Mouse (Mus musculus) CD4-positive naive resting alpha-beta T cell, adult 76 days (primary cell): Measurements from ENCODE around the gene Hps4. TPM values are rescaled to one million over a fixed set of nuclear protein-coding genes. Genes with fewer than 3 reads are reported as not detected.

Source experiments
- total RNA-seq: library from RNA; stranded (reverse); gene quantifications from one replicate; pipeline ENCODE4 v1.2.4, GENCODE M21; 2023

The Hps4 gene
- total RNA-seq, result 22.2 TPM

GRCm38 (mm10) chr5:112342463-112343204 lies at the start of gene Hps4, which contains the start of gene Srrd:
Gene Hps4, plus strand, starts transcription at chr5:112343083.
Gene Srrd, minus strand, starts transcription at chr5:112343040.

GRCm38 (mm10) chr5:112325546-112326445 lies 17.1 kb upstream of the Hps4 start, which contains the start of gene Tfip11:
Gene Tfip11, plus strand, starts transcription at chr5:112326358.

GRCm38 (mm10) chr5:112355910-112356309 lies 13.0 kb downstream of the Hps4 start, which contains the start of gene Gm6583:
Gene Gm6583, minus strand, starts transcription at chr5:112356033.

GRCm38 (mm10) chr5:112394779-112395443 lies 52.0 kb downstream of the Hps4 start, which contains the start of gene Asphd2:
Gene Asphd2, minus strand, starts transcription at chr5:112394866.

Other genes starting within 250 kb of the Hps4 start
- gene Cryba4, start 90.6 kb upstream of the Hps4 start, total RNA-seq, result not detected
- not detected for gene Crybb1, start 87.3 kb upstream of the Hps4 start, total RNA-seq
- gene Tpst2, start 66.4 kb upstream of the Hps4 start, total RNA-seq, result 86.5 TPM
- gene Tfip11, start 16.7 kb upstream of the Hps4 start, total RNA-seq, result 59.7 TPM
- gene Srrd, start within 50 bp of the Hps4 start, total RNA-seq, result 32.6 TPM
- not detected for gene Gm6583, start 12.9 kb downstream of the Hps4 start, total RNA-seq
- gene Asphd2, start 51.8 kb downstream of the Hps4 start, total RNA-seq, result not detected
- gene Gm6588, start 106.3 kb downstream of the Hps4 start, total RNA-seq, result not detected
- gene Sez6l, start 234.1 kb downstream of the Hps4 start, total RNA-seq, result not detected